Mouse (Mus musculus) embryonic fibroblast, embryonic 13.5 days (primary cell): ENCODE results near the gene Drap1.

ENCODE experiments used
- CTCF ChIP-seq: IDR thresholded peaks from 2 replicates; pipeline ENCODE4 v1.5.1; 2011; ENCODE audit warnings: mild to moderate bottlenecking, control low read depth, low read length, moderate library complexity, borderline replicate concordance; ENCODE audit not compliant: insufficient read depth
- POLR2A ChIP-seq: IDR thresholded peaks from 2 replicates; pipeline ENCODE4 v1.6.1; 2011; ENCODE audit warnings: low read depth, mild to moderate bottlenecking, control low read depth, low read length, moderate library complexity

DNA sequence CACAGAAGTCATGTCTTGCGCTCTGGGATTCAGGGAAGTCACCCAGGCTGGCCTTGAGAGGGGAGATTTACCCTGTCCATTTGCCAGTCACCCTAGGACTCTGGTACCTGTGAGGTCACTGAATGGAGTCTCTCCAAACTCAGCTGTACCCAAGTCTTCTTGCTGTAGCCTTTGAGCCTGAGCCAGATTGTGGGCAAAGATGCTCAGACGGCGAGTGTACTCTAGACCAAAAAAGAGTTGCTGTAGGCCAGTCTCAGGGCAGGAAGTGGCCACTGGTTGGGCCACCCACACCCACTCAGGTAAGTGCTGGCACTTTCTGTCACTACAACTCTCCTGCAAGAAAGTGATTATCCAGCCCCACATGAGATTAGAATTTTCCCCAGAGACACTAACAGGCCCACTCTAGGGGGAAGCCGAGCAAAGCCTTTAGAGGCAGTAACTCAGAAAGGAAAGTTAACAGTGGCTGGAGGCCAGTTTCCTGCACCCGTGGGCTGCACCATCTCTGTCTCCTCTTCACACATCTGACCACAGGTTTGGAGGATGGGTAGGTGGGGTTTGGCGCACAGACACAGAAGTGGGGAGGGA lies 42.2 kb upstream of the Drap1 start:
- TF ChIP-seq POLR2A (no peak), CTCF (no peak)
